Mouse (Mus musculus): Measurements from ENCODE around the gene Pphln1. TPM values are rescaled to one million over a fixed set of nuclear protein-coding genes. Genes with fewer than 3 reads are reported as not detected.

Pphln1 gene
- polyA plus RNA-seq, 1 experiment from 2014 or later = 43.9 TPM

DNA sequence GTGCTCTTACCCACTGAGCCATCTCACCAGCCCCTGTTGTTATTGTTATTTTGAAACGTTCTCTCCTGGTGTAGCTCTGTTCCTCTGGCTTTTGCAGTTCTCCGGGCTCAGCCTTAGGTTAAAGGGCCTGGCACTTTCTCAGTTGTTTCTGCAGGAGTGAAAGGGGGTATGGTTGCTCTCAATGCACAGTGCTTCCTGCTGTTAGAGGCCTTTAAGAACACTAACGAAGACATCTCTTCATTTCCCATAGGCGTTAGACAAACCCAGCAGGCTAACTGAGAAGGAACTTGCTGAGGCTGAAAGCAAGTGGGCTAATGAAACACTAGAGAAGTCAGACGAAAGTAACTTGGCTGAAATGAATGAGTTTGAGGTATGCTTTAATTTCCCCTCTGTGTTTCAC, 61.3 kb downstream of the Pphln1 start:
- Histone ChIP-seq H3K9ac (no peak overlapping the region), H3K36me3 (ENCODE audit: insufficient read depth) (peaks cover 20% of the 10 kb centered on the region), H3K4me2 (no peak overlapping the region), H3K27me3 (ENCODE audit: insufficient read depth, low read length) (no peaks in the 10 kb centered on the region), H3K27ac (ENCODE audit: low read depth) (no peak overlapping the region), H3K9me3 (ENCODE audit: low read depth, low read length) (no peaks in the 10 kb centered on the region), H3K4me1 (ENCODE audit: insufficient read depth) (no peaks in the 10 kb centered on the region), H3K4me3 (ENCODE audit: low read depth, low read length) (no peak overlapping the region)
- TF ChIP-seq CTCF (IDR thresholded peaks at IDR 0.05; ENCODE audit: low read depth) = no peak
- no peak for ATAC-seq (ENCODE audit: insufficient read depth)
- DNase-seq = no peak
- 79% methylated on average over 5 of the region's 5 CpGs for WGBS

DNA sequence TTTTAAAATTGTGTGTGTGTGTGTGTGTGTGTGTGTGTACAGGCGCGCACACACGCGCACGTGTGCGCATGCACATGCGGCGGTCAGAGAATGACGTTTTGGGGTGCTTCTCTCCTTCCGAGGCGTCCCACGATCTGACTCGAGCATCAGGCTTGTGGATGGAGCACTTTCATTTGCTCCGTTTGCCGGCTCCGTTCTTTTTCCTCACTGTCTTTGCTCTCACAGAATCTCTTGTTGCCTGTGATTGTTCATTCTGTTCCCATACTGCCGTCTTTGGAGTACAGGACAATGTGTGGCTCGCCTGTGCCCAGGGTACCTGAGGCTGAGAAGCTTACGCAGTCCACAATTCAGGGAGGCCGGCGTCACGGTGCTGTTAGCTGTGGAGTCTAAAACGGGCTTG, 62.9 kb downstream of the Pphln1 start:
- Histone ChIP-seq H3K36me3 (ENCODE audit: insufficient read depth) (peaks cover 29% of the 10 kb centered on the region), H3K9ac (no peak overlapping the region), H3K9me3 (ENCODE audit: low read depth, low read length) (no peaks in the 10 kb centered on the region), H3K4me2 (no peak overlapping the region), H3K27ac (ENCODE audit: low read depth) (no peak overlapping the region), H3K4me3 (ENCODE audit: low read depth, low read length) (no peak overlapping the region), H3K4me1 (ENCODE audit: insufficient read depth) (no peaks in the 10 kb centered on the region), H3K27me3 (ENCODE audit: insufficient read depth, low read length) (no peaks in the 10 kb centered on the region)
- ATAC-seq (ENCODE audit: insufficient read depth) = no peak
- DNase-seq = no peak
- WGBS = 94% methylated on average over 23 of the region's 23 CpGs
- no peak for TF ChIP-seq CTCF (IDR thresholded peaks at IDR 0.05; ENCODE audit: low read depth)

DNA sequence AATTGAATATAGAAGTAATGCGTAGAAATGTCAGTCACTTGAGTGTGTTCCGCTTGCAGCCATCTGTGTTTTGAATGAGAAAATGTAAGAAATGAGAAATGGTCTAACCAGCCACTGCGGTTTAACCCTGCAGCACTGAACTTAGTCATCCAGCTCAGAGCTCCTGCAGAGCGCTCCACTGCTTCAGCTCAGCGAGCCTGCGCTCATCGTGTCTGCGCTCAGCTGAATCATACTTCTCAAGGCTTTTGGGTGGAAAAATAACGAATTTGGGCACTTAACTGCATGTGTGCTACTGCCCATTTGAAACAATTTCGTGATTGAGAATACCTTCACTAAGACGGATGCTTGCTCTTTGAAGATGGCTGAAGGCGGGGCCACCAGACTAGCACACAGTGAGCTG, 73.5 kb downstream of the Pphln1 start:
- WGBS = 80% methylated on average over 12 of the region's 12 CpGs
- H3K4me3 ChIP-seq (ENCODE audit: low read depth, low read length) = no peak overlapping the region
- no peaks in the 10 kb centered on the region for H3K9me3 ChIP-seq (ENCODE audit: low read depth, low read length)

DNA sequence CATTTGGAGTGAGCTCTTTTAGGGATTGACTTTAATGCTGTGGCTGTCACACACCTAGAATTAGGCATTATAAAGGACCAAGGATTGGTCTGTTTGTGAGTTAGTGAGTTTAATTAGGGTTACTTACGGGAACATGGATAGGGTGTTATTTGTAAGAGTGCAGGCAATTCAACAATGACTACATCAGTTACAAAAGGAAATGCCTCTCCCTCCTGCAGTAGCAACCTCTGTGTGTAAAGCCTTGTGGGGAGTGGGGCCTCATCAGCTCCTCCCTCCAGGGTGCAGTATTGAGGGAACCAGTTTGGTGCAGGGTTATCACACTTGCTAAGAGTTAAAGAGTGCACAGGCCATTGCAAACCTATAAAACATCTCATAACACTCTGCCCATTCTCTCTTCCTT, 73.9 kb downstream of the Pphln1 start:
- ATAC-seq (ENCODE audit: insufficient read depth) (no peak), DNase-seq (no peak)

More for the DNA sequence above, 73.5 kb downstream of the Pphln1 start:
- no peaks in the 10 kb centered on the region for H3K27me3 ChIP-seq (ENCODE audit: insufficient read depth, low read length)
- TF ChIP-seq CTCF (IDR thresholded peaks at IDR 0.05; ENCODE audit: low read depth) = no peak
- H3K9ac ChIP-seq = no peak overlapping the region
- H3K4me1 ChIP-seq (ENCODE audit: insufficient read depth) = peaks cover 4% of the 10 kb centered on the region; the same call in 1 of the 2 replicates
- DNase-seq (no peak), ATAC-seq (ENCODE audit: insufficient read depth) (no peak)
- H3K27ac ChIP-seq (ENCODE audit: low read depth) = no peak overlapping the region
- H3K36me3 ChIP-seq (ENCODE audit: insufficient read depth) = no peaks in the 10 kb centered on the region
- H3K4me2 ChIP-seq = no peak overlapping the region

DNA sequence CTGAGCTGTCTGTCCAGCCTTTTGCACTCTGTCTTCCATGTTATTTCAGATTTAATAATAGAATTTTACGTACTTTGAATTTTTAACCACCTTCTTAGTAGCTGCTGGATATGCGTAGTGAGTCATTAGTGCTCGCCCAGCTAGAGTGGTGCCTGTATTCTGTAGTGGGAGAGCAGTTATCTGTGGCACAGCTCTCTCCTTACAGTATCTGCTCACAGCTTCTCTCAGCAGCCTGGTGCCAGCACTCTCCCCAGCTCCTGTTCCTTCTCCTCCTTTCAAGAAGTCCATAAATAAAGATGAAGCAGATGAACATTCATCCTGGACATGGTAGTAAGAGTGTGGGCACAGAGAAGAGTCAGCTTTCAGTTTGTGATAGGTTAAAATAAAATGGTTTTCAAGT, 76.1 kb downstream of the Pphln1 start:
- no peaks in the 10 kb centered on the region for H3K27me3 ChIP-seq (ENCODE audit: insufficient read depth, low read length)
- DNase-seq = no peak
- H3K27ac ChIP-seq (ENCODE audit: low read depth) = no peak overlapping the region
- no peak overlapping the region for H3K9ac ChIP-seq
- peaks cover 4% of the 10 kb centered on the region; the same call in 1 of the 2 replicates for H3K4me1 ChIP-seq (ENCODE audit: insufficient read depth)
- TF ChIP-seq CTCF (IDR thresholded peaks at IDR 0.05; ENCODE audit: low read depth) = no peak
- 71% methylated on average over 3 of the region's 3 CpGs for WGBS
- ATAC-seq (ENCODE audit: insufficient read depth) = no peak
- H3K9me3 ChIP-seq (ENCODE audit: low read depth, low read length) = no peaks in the 10 kb centered on the region
- H3K4me3 ChIP-seq (ENCODE audit: low read depth, low read length) = no peak overlapping the region
- H3K4me2 ChIP-seq = no peak overlapping the region
- H3K36me3 ChIP-seq (ENCODE audit: insufficient read depth) = no peaks in the 10 kb centered on the region

More for the DNA sequence above, 73.9 kb downstream of the Pphln1 start:
- TF ChIP-seq CTCF (IDR thresholded peaks at IDR 0.05; ENCODE audit: low read depth) = no peak
- H3K27me3 ChIP-seq (ENCODE audit: insufficient read depth, low read length) = no peaks in the 10 kb centered on the region
- H3K9ac ChIP-seq = no peak overlapping the region
- no peak overlapping the region for H3K4me2 ChIP-seq
- peaks cover 4% of the 10 kb centered on the region; the same call in 1 of the 2 replicates for H3K4me1 ChIP-seq (ENCODE audit: insufficient read depth)
- no peaks in the 10 kb centered on the region for H3K36me3 ChIP-seq (ENCODE audit: insufficient read depth)
- H3K9me3 ChIP-seq (ENCODE audit: low read depth, low read length) = no peaks in the 10 kb centered on the region
- no peak overlapping the region for H3K27ac ChIP-seq (ENCODE audit: low read depth)
- H3K4me3 ChIP-seq (ENCODE audit: low read depth, low read length) = no peak overlapping the region
- WGBS = 89% methylated on average over 1 of the region's 1 CpGs

DNA sequence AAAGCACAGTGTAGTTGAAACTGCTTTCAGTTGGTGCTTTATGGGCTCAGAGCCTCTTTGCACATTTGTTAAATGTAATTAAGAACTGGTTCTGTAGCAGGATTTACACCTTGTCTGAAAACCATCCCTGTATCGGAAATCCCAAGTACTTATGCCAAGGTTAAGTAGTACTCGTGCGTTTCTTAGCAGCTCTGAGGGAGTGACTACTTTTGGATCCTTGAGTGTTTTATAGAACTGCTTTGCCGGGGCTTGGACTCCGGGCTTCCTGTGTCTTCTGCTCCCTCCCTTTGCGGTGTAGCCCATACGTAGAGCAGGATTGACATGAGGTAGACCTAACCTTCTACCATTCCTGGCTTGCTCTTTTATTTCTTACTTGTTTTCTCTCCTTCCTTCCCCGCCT, 77.5 kb downstream of the Pphln1 start:
- no peak overlapping the region for H3K4me2 ChIP-seq

DNA sequence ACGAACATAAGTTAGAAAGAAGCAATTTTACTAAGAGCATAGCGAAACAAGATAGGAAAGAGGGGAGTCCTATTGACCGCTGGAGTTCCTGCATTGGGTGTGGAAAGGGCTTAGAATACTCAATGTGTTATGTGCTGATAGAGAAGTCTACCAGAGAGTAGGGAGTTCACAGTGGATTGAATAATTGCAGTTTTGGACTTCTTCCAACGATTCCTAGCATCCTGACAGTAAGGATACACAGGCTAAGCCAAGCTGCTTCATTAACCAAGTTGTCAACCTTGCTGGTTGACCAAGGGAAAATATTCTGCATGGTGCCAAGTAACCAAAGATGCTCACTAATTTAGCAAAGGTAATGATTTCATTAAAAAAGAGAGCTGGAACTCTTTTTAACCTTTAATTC, 79.6 kb downstream of the Pphln1 start:
- ATAC-seq (ENCODE audit: insufficient read depth) (no peak), DNase-seq (peak; percentile 51)
- Histone ChIP-seq H3K9me3 (ENCODE audit: low read depth, low read length) (no peaks in the 10 kb centered on the region), H3K4me2 (no peak overlapping the region), H3K4me1 (ENCODE audit: insufficient read depth) (peaks cover 4% of the 10 kb centered on the region; the same call in 1 of the 2 replicates), H3K9ac (no peak overlapping the region), H3K4me3 (ENCODE audit: low read depth, low read length) (no peak overlapping the region), H3K36me3 (ENCODE audit: insufficient read depth) (no peaks in the 10 kb centered on the region), H3K27ac (ENCODE audit: low read depth) (no peak overlapping the region), H3K27me3 (ENCODE audit: insufficient read depth, low read length) (no peaks in the 10 kb centered on the region)
- TF ChIP-seq CTCF (IDR thresholded peaks at IDR 0.05; ENCODE audit: low read depth) = no peak
- WGBS = 71% methylated on average over 4 of the region's 4 CpGs

More for the DNA sequence above, 77.5 kb downstream of the Pphln1 start:
- H3K9ac ChIP-seq = no peak overlapping the region
- ATAC-seq (ENCODE audit: insufficient read depth) (peak; percentile 41; the same call in 1 of the 2 replicates), DNase-seq (peak; percentile 36)
- H3K27ac ChIP-seq (ENCODE audit: low read depth) = no peak overlapping the region
- peaks cover 4% of the 10 kb centered on the region; the same call in 1 of the 2 replicates for H3K4me1 ChIP-seq (ENCODE audit: insufficient read depth)
- no peaks in the 10 kb centered on the region for H3K36me3 ChIP-seq (ENCODE audit: insufficient read depth)
- WGBS = 43% methylated on average over 8 of the region's 8 CpGs
- no peak overlapping the region for H3K4me3 ChIP-seq (ENCODE audit: low read depth, low read length)
- no peak for TF ChIP-seq CTCF (IDR thresholded peaks at IDR 0.05; ENCODE audit: low read depth)
- no peaks in the 10 kb centered on the region for H3K9me3 ChIP-seq (ENCODE audit: low read depth, low read length)
- H3K27me3 ChIP-seq (ENCODE audit: insufficient read depth, low read length) = no peaks in the 10 kb centered on the region

DNA sequence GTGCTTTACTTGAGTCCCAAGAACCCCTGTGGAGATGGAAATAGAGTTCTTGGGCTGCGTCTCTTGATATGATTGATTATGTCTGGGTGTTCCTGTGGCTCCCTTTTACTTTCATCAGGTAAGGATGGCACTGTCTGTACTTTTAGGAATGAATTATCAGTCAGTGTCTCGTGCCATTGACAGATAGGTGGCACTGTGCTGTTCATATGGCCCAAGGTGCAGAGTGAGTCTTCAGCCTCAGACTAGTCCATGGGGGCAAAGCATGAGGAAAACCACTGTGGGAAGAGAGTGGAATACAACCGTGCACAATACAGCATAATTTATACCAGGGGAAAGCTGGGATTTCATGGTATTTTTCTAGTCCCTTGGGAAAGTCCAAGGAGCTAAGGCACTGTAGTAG, 80.5 kb downstream of the Pphln1 start:
- H3K27me3 ChIP-seq (ENCODE audit: insufficient read depth, low read length) = no peaks in the 10 kb centered on the region
- H3K27ac ChIP-seq (ENCODE audit: low read depth) = no peak overlapping the region
- H3K4me3 ChIP-seq (ENCODE audit: low read depth, low read length) = no peak overlapping the region
- 85% methylated on average over 3 of the region's 3 CpGs for WGBS
- TF ChIP-seq CTCF (IDR thresholded peaks at IDR 0.05; ENCODE audit: low read depth) = no peak; the same call in 1 of the 2 replicates
- H3K9me3 ChIP-seq (ENCODE audit: low read depth, low read length) = no peaks in the 10 kb centered on the region
- peaks cover 4% of the 10 kb centered on the region; the same call in 1 of the 2 replicates for H3K4me1 ChIP-seq (ENCODE audit: insufficient read depth)
- H3K9ac ChIP-seq = no peak overlapping the region
- ATAC-seq (ENCODE audit: insufficient read depth) (no peak), DNase-seq (no peak)
- H3K36me3 ChIP-seq (ENCODE audit: insufficient read depth) = no peaks in the 10 kb centered on the region
- H3K4me2 ChIP-seq = no peak overlapping the region

Data from lung, embryonic 14.5 days (tissue).